Mouse (Mus musculus): Measurements from ENCODE around the gene Gpx1. TPM values are rescaled to one million over a fixed set of nuclear protein-coding genes. Genes with fewer than 3 reads are reported as not detected.
A peak's percentile ranks its signal among the peaks of the same experiment; 100 is the strongest.

Gene Gpx1
- polyA plus RNA-seq (2015; fragmentation: Nextera tagmentation; extraction: Ambion mirVana), result 695 and 743 TPM in 2 replicates

DNA sequence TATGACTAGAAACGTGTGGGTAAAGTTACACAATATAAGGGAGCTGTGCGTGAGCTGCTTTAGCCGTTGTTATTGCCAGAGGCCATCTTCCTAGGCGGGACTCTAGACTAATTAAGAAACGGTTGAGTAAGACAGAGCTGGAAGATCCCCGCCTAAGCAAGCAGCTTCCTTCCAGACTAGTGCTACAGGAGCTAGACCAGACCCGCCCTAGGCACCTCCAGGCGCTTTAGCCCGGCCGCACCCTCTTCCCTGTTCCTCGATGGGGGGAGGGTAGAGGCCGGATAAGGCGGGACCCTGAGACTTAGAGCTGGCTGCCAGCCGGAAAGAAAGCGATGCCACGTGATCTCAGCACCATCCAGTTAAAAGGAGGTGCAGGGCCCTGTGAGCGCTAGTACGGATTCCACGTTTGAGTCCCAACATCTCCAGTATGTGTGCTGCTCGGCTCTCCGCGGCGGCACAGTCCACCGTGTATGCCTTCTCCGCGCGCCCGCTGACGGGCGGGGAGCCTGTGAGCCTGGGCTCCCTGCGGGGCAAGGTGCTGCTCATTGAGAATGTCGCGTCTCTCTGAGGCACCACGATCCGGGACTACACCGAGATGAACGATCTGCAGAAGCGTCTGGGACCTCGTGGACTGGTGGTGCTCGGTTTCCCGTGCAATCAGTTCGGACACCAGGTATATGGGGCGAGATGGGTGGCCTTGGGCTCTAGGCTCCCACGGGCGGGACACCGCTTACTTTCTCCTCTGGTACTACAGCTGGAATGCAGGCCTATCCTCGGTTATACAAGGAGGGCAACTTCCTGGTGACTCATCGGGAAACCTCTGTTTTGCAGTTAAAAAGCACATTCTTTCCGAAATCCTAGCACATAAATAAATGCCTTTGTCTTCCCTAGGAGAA lies at the start of gene Gpx1:
Gpx1 (plus strand) TSS at position 18 of the 896 bp plus-strand sequence.
- no peaks in the 10 kb centered on the region for H3K27me3 ChIP-seq
- peak within 1 kb of the TSS; percentile 86 for H3K9ac ChIP-seq
- H3K9me3 ChIP-seq (replicated peaks), result no peaks in the 10 kb centered on the region
- H3K4me1 ChIP-seq, result peaks cover 41% of the 10 kb centered on the region
- peak; percentile 99 for ATAC-seq (replicated peaks; ENCODE audit: low FRiP score)
- under 1% methylated on average over 49 of the region's 49 CpGs for WGBS
- H3K27ac ChIP-seq, result peak within 1 kb of the TSS; percentile 96
- peak within 1 kb of the TSS; percentile 73 for H3K4me3 ChIP-seq (replicated peaks)
- peak within 1 kb of the TSS; percentile 78 for H3K4me2 ChIP-seq
- peaks cover 38% of the 10 kb centered on the region for H3K36me3 ChIP-seq

DNA sequence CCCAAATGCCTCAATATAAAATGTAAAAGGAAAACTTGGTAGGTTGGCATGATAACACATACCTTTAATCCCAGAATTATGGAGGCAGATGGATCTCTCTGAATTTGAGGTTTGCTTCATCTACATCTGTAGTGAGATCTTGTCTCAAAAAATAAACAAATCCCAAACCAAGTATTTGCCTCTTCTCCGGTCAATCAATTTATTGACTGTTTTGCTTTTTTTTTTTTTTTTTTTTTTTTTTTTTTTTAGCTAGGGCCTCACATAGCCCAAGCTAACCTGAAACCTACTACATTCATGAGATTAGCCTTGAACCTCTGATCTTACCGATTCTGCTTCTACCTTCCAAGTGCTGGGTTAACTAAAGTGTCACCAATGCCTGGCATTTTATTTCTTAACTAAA lies 49.4 kb upstream of the Gpx1 start:
- H3K9me3 ChIP-seq (replicated peaks), result no peaks in the 10 kb centered on the region
- peak overlapping the region; percentile 69 for H3K4me2 ChIP-seq
- H3K36me3 ChIP-seq, result peaks cover 7% of the 10 kb centered on the region
- peak overlapping the region; percentile 61 for H3K4me3 ChIP-seq (replicated peaks)
- no peaks in the 10 kb centered on the region for H3K27me3 ChIP-seq
- no peak for ATAC-seq (replicated peaks; ENCODE audit: low FRiP score)
- H3K4me1 ChIP-seq, result peaks cover 7% of the 10 kb centered on the region
- WGBS, result 62% methylated on average over 2 of the region's 2 CpGs
- 0 out of 2 replicates have a peak overlapping the region, but pooled peaks have one; percentile 89 for H3K27ac ChIP-seq
- H3K9ac ChIP-seq, result no peak overlapping the region

DNA sequence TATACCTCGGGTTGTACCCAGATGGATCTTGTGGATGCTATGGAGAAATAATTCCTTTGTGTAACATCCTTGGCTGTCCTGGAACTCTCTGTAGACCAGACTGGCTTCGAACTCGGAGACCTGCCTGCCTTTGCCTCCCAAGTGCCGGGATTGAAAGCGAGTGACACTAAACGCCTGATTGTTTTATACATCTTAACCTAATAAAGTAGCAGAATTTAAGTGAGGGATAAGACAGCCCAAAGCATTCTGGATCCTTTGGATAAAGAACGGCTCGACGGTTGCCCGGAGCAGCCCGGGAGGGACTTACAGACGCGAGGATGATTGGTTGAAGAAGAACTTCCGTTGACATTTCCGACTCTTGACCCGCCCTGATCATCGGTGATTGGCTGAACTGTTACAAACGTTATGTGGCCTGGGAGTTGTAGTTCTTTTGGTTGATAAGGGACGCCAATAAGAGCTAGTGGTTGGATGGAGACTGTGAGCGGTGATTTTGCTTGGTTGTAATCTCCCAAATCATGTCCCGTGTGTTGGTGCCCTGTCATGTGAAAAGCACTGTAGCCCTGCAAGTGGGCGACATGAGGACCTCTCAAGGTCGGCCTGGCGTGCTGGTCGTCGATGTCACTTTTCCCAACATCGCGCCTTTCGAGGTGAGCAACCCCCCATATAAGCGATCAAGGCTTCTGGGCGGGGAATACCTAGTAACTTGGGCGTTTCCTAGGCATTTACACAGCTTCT lies 48.5 kb upstream of the Gpx1 start, which contains the start of gene Nicn1:
Nicn1 (plus strand) TSS at position 414 of the 735 bp plus-strand sequence.
- peak within 1 kb of the TSS; percentile 61 for H3K4me3 ChIP-seq (replicated peaks)
- peak within 1 kb of the TSS; percentile 69 for H3K4me2 ChIP-seq
- peaks cover 5% of the 10 kb centered on the region for H3K4me1 ChIP-seq
- peak within 1 kb of the TSS; percentile 89 for H3K27ac ChIP-seq
- H3K9me3 ChIP-seq (replicated peaks), result no peaks in the 10 kb centered on the region
- under 1% methylated on average over 32 of the region's 32 CpGs for WGBS
- H3K9ac ChIP-seq, result peak within 1 kb of the TSS; percentile 55
- peaks cover 16% of the 10 kb centered on the region for H3K36me3 ChIP-seq
- ATAC-seq (replicated peaks; ENCODE audit: low FRiP score), result peak; percentile 98
- H3K27me3 ChIP-seq, result no peaks in the 10 kb centered on the region

GRCm38 (mm10) chr9:108290773-108291172 lies 47.9 kb upstream of the Gpx1 start:
- H3K27me3 ChIP-seq, result no peaks in the 10 kb centered on the region

DNA sequence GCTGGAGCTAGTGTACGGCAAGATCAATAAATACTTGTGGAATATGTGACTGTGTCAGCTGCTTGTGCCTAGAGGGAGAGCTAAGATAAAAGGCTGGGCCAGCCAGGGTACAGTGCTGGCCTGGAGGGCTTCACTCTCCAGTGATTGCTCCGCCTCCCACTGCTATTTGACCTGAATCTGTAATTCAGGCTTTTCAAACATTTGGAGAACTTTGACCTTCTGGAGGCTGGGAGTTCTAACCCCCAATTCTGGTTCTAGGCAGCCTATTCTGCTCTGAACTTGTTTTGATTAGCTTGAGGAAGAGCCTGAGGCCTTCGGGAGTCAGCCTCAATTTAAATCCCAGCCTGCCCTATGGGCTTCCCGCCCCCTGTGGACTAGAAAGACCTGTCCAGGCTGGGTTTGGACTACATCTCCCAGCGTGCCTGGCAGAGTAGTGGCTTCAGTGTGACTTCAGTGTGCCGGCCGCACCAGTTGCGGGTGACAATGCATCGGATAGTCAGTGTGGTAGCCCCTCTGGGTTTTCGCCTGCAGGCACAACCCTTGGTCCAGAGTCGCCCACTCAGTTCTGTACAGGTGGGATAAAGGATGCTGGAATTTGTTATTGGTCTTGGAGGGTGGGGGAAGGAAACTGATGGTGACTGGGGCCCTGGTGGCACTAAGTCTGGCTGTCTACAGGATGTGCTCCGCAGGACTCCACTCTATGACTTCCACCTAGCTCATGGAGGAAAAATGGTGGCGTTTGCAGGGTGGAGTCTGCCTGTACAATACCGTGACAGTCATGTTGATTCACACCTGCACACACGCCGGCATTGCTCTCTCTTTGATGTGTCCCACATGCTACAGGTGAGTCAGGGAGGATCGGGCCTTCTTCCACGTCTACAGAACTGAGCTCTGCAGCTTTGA lies 42.0 kb upstream of the Gpx1 start, which contains the start of gene Amt:
Amt (plus strand) TSS at position 401 of the 903 bp plus-strand sequence.
- H3K9me3 ChIP-seq (replicated peaks), result no peaks in the 10 kb centered on the region
- peak within 1 kb of the TSS; percentile 88 for H3K27ac ChIP-seq
- peaks cover 25% of the 10 kb centered on the region for H3K4me1 ChIP-seq
- H3K4me2 ChIP-seq, result peak within 1 kb of the TSS; percentile 55
- peak within 1 kb of the TSS; percentile 42 for H3K4me3 ChIP-seq (replicated peaks)
- 18% methylated on average over 18 of the region's 18 CpGs for WGBS
- H3K9ac ChIP-seq, result peak within 1 kb of the TSS; percentile 42
- H3K27me3 ChIP-seq, result no peaks in the 10 kb centered on the region
- ATAC-seq (replicated peaks; ENCODE audit: low FRiP score), result peak; percentile 91
- peaks cover 38% of the 10 kb centered on the region for H3K36me3 ChIP-seq

More at GRCm38 (mm10) chr9:108290773-108291172, 47.9 kb upstream of the Gpx1 start:
- Histone ChIP-seq H3K36me3 (peaks cover 19% of the 10 kb centered on the region), H3K27ac (peak overlapping the region; percentile 52; the same call in 1 of the 2 replicates), H3K9me3 (replicated peaks) (no peaks in the 10 kb centered on the region), H3K4me2 (peak overlapping the region; percentile 69), H3K4me1 (peaks cover 7% of the 10 kb centered on the region), H3K4me3 (replicated peaks) (peak overlapping the region; percentile 61), H3K9ac (peak overlapping the region; percentile 52)
- no peak for ATAC-seq (replicated peaks; ENCODE audit: low FRiP score)
- 41% methylated on average over 6 of the region's 6 CpGs for WGBS

DNA sequence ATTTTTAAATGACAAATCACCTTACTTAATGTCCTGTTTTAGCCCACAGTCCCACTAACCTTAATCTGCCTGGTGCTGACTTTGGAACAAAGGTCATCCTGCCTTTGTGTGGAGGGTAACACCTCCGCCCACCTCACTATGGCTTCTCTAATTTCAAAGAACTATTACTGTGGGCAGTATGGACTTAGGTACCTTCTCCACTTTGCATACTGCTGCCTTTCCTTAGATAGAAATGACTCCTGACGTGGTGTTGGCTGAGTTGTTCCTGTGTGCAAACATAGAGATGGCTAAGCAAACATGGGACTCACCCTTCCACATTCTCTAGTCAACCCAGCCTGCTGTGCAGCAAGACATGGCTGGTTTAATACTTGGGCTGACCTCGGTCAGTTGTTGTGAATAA lies 36.9 kb upstream of the Gpx1 start:
- Histone ChIP-seq H3K4me3 (replicated peaks) (no peak overlapping the region), H3K36me3 (peaks cover 43% of the 10 kb centered on the region), H3K27ac (no peak overlapping the region), H3K4me2 (no peak overlapping the region), H3K9ac (no peak overlapping the region), H3K27me3 (no peaks in the 10 kb centered on the region), H3K9me3 (replicated peaks) (no peaks in the 10 kb centered on the region), H3K4me1 (peaks cover 21% of the 10 kb centered on the region)
- WGBS, result 74% methylated on average over 3 of the region's 3 CpGs
- no peak for ATAC-seq (replicated peaks; ENCODE audit: low FRiP score)

GRCm38 (mm10) chr9:108304716-108305115 lies 34.0 kb upstream of the Gpx1 start:
- H3K9ac ChIP-seq, result peak overlapping the region; percentile 85
- peak overlapping the region; percentile 94 for H3K4me3 ChIP-seq (replicated peaks)
- peaks cover 37% of the 10 kb centered on the region for H3K36me3 ChIP-seq
- ATAC-seq (replicated peaks; ENCODE audit: low FRiP score), result no peak
- WGBS, result 86% methylated on average over 4 of the region's 4 CpGs
- H3K27me3 ChIP-seq, result no peaks in the 10 kb centered on the region
- peaks cover 32% of the 10 kb centered on the region for H3K4me1 ChIP-seq
- no peaks in the 10 kb centered on the region for H3K9me3 ChIP-seq (replicated peaks)
- no peak overlapping the region for H3K27ac ChIP-seq
- H3K4me2 ChIP-seq, result peak overlapping the region; percentile 82

DNA sequence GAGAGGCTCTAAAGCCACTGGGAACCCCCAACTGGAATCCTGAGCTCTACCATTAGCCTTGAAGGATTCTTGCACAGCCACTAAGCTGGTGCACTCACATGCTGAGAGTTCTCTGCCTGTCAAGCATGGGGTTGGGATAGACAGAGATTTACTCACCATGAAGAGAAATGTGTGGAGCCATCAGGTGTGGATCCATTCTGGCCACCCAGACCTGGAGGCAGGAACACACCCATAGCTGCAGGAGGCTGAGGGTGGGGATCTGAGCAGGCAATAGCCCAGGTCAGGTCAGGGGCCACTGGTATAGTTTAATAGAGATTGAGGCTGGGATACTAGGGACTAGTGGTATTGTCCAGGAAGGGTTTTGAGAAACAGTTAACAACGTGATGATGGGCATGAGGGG lies 33.5 kb upstream of the Gpx1 start:
- peak overlapping the region; percentile 82 for H3K4me2 ChIP-seq
- no peaks in the 10 kb centered on the region for H3K9me3 ChIP-seq (replicated peaks)
- 4% methylated on average over 1 of the region's 1 CpGs for WGBS
- H3K4me1 ChIP-seq, result peaks cover 36% of the 10 kb centered on the region
- H3K4me3 ChIP-seq (replicated peaks), result peak overlapping the region; percentile 94
- H3K36me3 ChIP-seq, result peaks cover 35% of the 10 kb centered on the region
- H3K27me3 ChIP-seq, result no peaks in the 10 kb centered on the region
- H3K9ac ChIP-seq, result peak overlapping the region; percentile 85
- H3K27ac ChIP-seq, result peak overlapping the region; percentile 100
- no peak for ATAC-seq (replicated peaks; ENCODE audit: low FRiP score)

- peak; percentile 98 for ATAC-seq (replicated peaks; ENCODE audit: low FRiP score)
- H3K27ac ChIP-seq, result peak within 1 kb of the TSS; percentile 100
- no peaks in the 10 kb centered on the region for H3K27me3 ChIP-seq
- H3K36me3 ChIP-seq, result peaks cover 29% of the 10 kb centered on the region
- H3K4me1 ChIP-seq, result peaks cover 41% of the 10 kb centered on the region
- peak within 1 kb of the TSS; percentile 82 for H3K4me2 ChIP-seq
- peak within 1 kb of the TSS; percentile 94 for H3K4me3 ChIP-seq (replicated peaks)
- WGBS, result under 1% methylated on average over 81 of the region's 81 CpGs
- H3K9me3 ChIP-seq (replicated peaks), result no peaks in the 10 kb centered on the region
- H3K9ac ChIP-seq, result peak within 1 kb of the TSS; percentile 99
Observed at GRCm38 (mm10) chr9:108305629-108306520, 32.8 kb upstream of the Gpx1 start, which contains the start of the genes Rhoa and Tcta. TSS of gene Rhoa (plus strand) at chr9:108306129. TSS of gene Tcta (minus strand) at chr9:108306160.

GRCm38 (mm10) chr9:108306571-108306980 lies 32.1 kb upstream of the Gpx1 start:
- H3K36me3 ChIP-seq, result peaks cover 24% of the 10 kb centered on the region
- no peaks in the 10 kb centered on the region for H3K27me3 ChIP-seq
- H3K4me2 ChIP-seq, result peak overlapping the region; percentile 64
- H3K4me3 ChIP-seq (replicated peaks), result peak overlapping the region; percentile 94
- H3K27ac ChIP-seq, result peak overlapping the region; percentile 100
- 1% methylated on average over 51 of the region's 51 CpGs for WGBS
- H3K9me3 ChIP-seq (replicated peaks), result no peaks in the 10 kb centered on the region
- ATAC-seq (replicated peaks; ENCODE audit: low FRiP score), result peak; percentile 88
- H3K4me1 ChIP-seq, result peaks cover 43% of the 10 kb centered on the region
- H3K9ac ChIP-seq, result peak overlapping the region; percentile 99
